Mouse (Mus musculus): Measurements from ENCODE around the gene Gm9. TPM values are rescaled to one million over a fixed set of nuclear protein-coding genes. Genes with fewer than 3 reads are reported as not detected.
"Not testable (repeated sequence)": the region's sequence is repeated elsewhere in the genome, so short reads cannot be mapped to it uniquely, and the experiment has no call there.

Gm9 gene
- total RNA-seq (2022): not detected

- DNase-seq (ENCODE audit: low spot score in 2 of 2): no peak
Observed at GRCm38 (mm10) chrX:37210941-37211340, at the start of gene Gm9. Gm9 (minus strand) TSS chrX:37211041.

DNA sequence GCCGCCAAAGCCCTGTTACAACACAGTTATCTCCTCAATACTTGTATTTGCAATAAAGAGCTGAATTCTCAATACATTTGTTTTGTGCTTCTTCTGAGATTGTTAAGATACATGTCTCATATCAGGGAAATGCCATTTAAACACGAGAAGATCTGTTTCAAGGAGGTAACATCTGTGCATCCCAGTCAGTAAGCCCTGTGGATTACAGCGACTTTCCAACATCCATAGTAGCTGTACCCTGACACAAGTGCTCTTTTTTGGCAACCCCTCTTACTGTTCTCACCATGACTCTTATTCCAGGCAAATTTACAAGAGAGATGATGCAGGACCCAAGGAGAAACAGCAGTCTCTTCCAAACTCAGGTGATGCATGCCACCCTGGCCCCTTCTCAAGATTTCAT is 38.8 kb upstream of the Gm9 start, which contains the start of gene Rhox3a:
Gene Rhox3a, plus strand, starts transcription at position 301 of the 400 bp plus-strand sequence.
- DNase-seq (ENCODE audit: low spot score in 2 of 2): not testable (repeated sequence)

DNA sequence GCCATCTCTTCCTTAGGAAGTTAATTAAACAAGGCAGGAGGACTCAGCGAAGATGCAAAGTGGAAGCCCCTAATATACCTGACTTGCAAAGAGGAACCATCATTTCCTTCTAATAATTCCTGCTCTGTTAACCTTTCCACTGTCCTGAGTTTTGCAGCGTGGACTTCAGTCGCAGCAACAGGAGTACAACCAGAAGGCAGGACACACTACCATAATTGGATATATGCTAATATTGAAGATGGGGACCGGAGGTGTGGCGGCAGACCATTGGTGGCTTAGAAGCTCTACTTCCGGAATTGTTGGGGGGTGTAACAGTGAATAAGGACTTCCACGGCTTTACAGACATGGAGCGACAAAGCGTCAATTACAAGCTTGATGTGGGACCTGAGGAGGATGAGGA is 33.8 kb upstream of the Gm9 start, which contains the start of gene Rhox2a:
Gene Rhox2a, plus strand, starts transcription at position 301 of the 400 bp plus-strand sequence.
- DNase-seq (ENCODE audit: low spot score in 2 of 2): not testable (repeated sequence)

GRCm38 (mm10) chrX:37222158-37222557 is 11.3 kb upstream of the Gm9 start, which contains the start of gene Rhox1:
Rhox1 (minus strand) TSS chrX:37222258.
- not testable (repeated sequence) for DNase-seq (ENCODE audit: low spot score in 2 of 2)

DNA sequence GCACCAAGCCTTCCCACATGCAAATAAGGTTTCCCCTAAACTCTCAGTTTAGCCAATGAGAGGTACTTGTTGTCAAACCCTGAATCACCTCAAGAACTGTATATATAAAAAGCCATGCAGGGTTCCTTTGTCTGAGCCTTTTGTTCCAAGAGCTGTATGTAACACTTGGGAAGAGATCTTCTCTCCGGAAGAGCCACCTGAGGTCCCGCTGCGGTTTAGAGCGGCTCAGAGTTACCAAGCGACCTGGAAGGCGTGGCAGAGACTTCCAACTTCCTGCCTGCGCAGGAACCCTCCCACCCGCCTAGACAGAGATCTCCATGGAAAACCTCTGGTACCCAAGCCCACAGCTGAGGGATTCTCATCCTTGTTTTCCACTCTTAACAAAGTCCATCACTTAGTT is 12.2 kb downstream of the Gm9 start:
- no peak for DNase-seq (ENCODE audit: low spot score in 2 of 2)

GRCm38 (mm10) chrX:37191744-37192379 is 19.0 kb downstream of the Gm9 start:
- peak in 1 of 2 experiments; percentile 15 for DNase-seq (ENCODE audit: low spot score in 2 of 2)

DNA sequence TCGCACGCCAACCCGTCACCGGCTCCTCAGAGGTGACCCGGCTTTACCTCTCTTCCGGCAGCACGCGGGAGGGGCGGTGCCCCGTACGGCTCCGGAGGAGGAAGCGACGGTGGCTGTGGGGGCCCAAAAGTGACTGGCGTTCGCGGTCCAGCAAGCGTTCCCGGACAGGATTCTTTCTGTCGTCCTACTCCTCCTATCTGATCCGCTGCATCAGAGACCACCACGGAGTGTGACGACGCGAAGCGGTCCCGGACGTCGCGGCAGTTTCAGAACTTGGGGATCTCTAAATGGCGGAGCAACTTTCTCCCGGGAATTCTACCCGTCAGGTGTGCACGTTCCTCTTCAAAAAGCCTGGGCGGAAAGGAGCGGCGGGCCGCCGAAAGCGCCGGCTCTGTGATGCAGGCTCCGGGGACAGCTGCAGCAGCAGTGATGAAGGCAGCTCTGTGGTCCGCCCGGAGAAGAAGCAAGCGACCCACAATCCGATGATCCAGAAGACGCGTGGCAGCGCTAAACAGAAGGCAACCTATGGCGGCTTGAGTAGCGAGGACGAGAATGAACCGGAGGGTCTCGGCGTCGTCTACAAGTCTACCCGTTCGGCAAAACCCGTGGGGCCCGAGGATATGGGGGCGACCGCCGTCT is 19.6 kb downstream of the Gm9 start, which contains the start of the genes Ndufa1 and Rnf113a1:
Gene Ndufa1, minus strand, starts transcription at position 59 of the 639 bp plus-strand sequence.
Gene Rnf113a1, plus strand, starts transcription at position 141 of the 639 bp plus-strand sequence.
- DNase-seq (ENCODE audit: low spot score in 2 of 2): peak; percentile 68 to 76

DNA sequence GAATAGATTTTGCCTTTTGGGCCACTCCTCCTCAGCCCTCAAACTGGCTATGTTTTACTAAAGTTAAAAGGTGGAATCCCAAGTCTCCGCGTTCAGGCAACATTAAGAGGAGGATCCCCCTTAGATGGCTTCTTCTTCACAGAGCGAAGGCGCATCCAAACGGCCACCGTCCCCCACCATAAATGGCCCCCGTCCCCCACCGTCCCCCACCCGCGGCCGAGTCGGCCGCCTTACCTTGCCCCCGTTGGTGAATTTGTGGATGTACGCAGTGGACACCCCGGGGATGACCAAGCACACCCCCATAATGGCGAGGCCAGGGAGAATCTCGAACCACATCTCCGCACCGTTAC is 20.1 kb downstream of the Gm9 start:
- DNase-seq (ENCODE audit: low spot score in 2 of 2): peak in 1 of 2 experiments; percentile 2

GRCm38 (mm10) chrX:37184401-37184800 is 26.4 kb downstream of the Gm9 start:
- DNase-seq (ENCODE audit: low spot score in 2 of 2): not testable (repeated sequence)

DNA sequence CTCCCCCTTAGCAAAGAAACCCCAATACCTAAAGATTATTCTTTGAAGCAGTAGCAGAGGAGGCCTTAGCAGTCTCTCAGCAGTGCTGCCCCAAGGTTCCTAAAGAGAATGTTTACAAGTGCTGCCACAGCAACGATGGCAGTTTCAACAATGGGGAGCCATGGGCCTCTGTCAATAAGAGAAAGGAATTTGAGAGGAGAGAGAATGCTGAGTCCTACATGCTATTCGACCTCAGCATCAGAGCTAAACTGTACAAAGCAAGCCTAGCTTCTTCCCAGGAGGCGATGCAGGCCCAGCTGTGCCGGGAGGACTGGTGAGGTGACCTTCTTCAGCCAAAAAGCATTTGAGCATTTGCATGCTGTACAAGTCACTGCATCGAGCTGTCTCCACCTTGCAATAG is 42.1 kb downstream of the Gm9 start, which contains the start of gene Akap14:
Gene Akap14, minus strand, starts transcription at position 101 of the 400 bp plus-strand sequence.
- no peak for DNase-seq (ENCODE audit: low spot score in 2 of 2)

DNA sequence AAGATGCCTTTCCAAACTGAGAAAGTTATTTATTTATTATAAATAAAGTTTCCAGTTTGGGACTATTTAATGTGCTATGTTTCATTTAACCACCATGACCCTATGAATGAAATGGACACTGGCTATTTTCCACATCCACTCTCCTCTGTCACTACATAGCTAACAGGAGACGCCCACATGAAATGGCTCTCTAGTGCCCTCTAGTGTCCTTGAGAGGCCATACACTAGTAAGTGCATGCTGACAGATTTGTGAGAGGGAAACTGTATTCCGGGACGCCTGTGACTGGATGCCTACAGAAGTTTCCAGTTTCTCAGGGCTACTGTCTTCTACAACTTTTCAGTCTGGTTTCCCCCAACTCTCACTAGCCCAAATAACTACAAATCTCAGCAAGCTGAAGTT is 43.8 kb downstream of the Gm9 start:
- DNase-seq (ENCODE audit: low spot score in 2 of 2): no peak

GRCm38 (mm10) chrX:37163115-37163514 is 47.7 kb downstream of the Gm9 start:
- no peak for DNase-seq (ENCODE audit: low spot score in 2 of 2)

DNA sequence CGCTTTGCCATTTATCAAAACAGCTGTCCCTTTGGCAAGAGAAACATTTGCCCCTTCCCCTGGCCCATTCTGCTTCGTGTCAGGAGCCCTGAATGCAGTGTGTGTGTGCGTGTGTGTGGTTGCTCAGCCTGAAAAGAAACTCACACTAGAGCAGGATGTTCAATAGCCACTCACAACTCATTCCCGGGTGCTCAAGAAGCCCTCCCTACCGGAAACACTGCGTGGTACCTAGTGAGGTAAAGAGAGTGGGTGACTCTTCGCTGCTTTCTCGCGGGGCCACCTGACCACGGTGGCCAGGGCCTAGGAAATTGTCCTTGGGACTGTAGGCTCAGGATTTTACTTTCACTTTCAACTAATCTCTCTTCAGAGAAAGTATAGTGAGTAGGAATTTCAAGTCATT is 49.7 kb downstream of the Gm9 start:
- DNase-seq (ENCODE audit: low spot score in 2 of 2): no peak

Other genes starting within 250 kb of the Gm9 start
- 10 to 100 TPM; 58.3 to 63.0 (median 59.2) TPM for gene Sept6, start 219.2 kb downstream of the Gm9 start, total RNA-seq (2022)
- not detected for gene Sowahd, start 162.2 kb downstream of the Gm9 start, total RNA-seq (2022)
- 100 to 1,000 TPM; 240 to 296 (median 268) TPM for gene Rpl39, start 125.6 kb downstream of the Gm9 start, total RNA-seq (2022)
- 10 to 100 TPM; 18.1 to 20.1 (median 19.6) TPM for gene Upf3b, start 100.7 kb downstream of the Gm9 start, total RNA-seq (2022)
- 10 to 100 TPM; 12.1 to 14.0 (median 12.6) TPM for gene Nkap, start 84.2 kb downstream of the Gm9 start, total RNA-seq (2022)
- under 1 TPM in 1 of 4 experiments, not detected in 3; 0.20 TPM for gene Akap14, start 42.2 kb downstream of the Gm9 start, total RNA-seq (2022)
- gene Ndufa1, start 19.9 kb downstream of the Gm9 start, total RNA-seq (2022): 100 to 1,000 TPM; 160 to 253 (median 215) TPM
- 1 to 10 TPM; 6.7 to 8.2 (median 7.6) TPM for gene Rnf113a1, start 19.8 kb downstream of the Gm9 start, total RNA-seq (2022)
- gene Rhox1, start 11.2 kb upstream of the Gm9 start, total RNA-seq (2022): not detected
- gene Rhox2a, start 33.9 kb upstream of the Gm9 start, total RNA-seq (2022): not detected
- gene Rhox3a, start 38.9 kb upstream of the Gm9 start, total RNA-seq (2022): not detected
- not detected for gene Rhox4a, start 54.3 kb upstream of the Gm9 start, total RNA-seq (2022)
- gene Rhox3a2, start 169.0 kb upstream of the Gm9 start, total RNA-seq (2022): not detected
- not detected for gene Rhox4a2, start 179.8 kb upstream of the Gm9 start, total RNA-seq (2022)
- gene Rhox2b, start 201.0 kb upstream of the Gm9 start, total RNA-seq (2022): not detected
- gene Rhox4b, start 221.5 kb upstream of the Gm9 start, total RNA-seq (2022): not detected
- not detected for gene Rhox2c, start 242.6 kb upstream of the Gm9 start, total RNA-seq (2022)
- gene Rhox3c, start 247.5 kb upstream of the Gm9 start, total RNA-seq (2022): not detected

Measured in left cerebral cortex, adult 8-10 months (tissue).